Mouse (Mus musculus) kidney, adult 18-20 months (tissue): ENCODE results near the gene Mill2.

Source experiments
- DNase-seq: peaks from one replicate; pipeline ENCODE4 v3.0.0; 2021

The Mill2 gene

GRCm38 (mm10) chr7:18878691-18879090 is 38.9 kb downstream of the Mill2 start:
- no peak for DNase-seq

GRCm38 (mm10) chr7:18883991-18884744 is 44.4 kb downstream of the Mill2 start:
- no peak for DNase-seq

- no peak for DNase-seq
Measured at GRCm38 (mm10) chr7:18884745-18885422, 45.1 kb downstream of the Mill2 start.

- no peak for DNase-seq
Measured at GRCm38 (mm10) chr7:18886963-18887362, 47.2 kb downstream of the Mill2 start.

GRCm38 (mm10) chr7:18890848-18891247 is 51.1 kb downstream of the Mill2 start:
- DNase-seq, result no peak

GRCm38 (mm10) chr7:18891872-18892599 is 52.3 kb downstream of the Mill2 start:
- peak; percentile 89 for DNase-seq

- peak; percentile 20 for DNase-seq
Measured at GRCm38 (mm10) chr7:18893009-18893408, 53.2 kb downstream of the Mill2 start.

- DNase-seq, result peak; percentile 76
Measured at GRCm38 (mm10) chr7:18893651-18894430, 54.1 kb downstream of the Mill2 start.

GRCm38 (mm10) chr7:18896536-18896935 is 56.8 kb downstream of the Mill2 start:
- peak; percentile 53 for DNase-seq

GRCm38 (mm10) chr7:18900513-18900912 is 60.7 kb downstream of the Mill2 start:
- DNase-seq, result no peak

GRCm38 (mm10) chr7:18902486-18902885 is 62.7 kb downstream of the Mill2 start:
- DNase-seq, result no peak

- no peak for DNase-seq
Measured at GRCm38 (mm10) chr7:18904971-18905370, 65.2 kb downstream of the Mill2 start.

GRCm38 (mm10) chr7:18909797-18910196 is 70.0 kb downstream of the Mill2 start:
- no peak for DNase-seq

GRCm38 (mm10) chr7:18910241-18910831 is 70.6 kb downstream of the Mill2 start, which contains the start of gene Ccdc61:
TSS of gene Ccdc61 (minus strand) at chr7:18910415.
- DNase-seq, result peak; percentile 97
